Mouse (Mus musculus): ENCODE results near the gene Morn4. TPM values are rescaled to one million over a fixed set of nuclear protein-coding genes. Genes with fewer than 3 reads are reported as not detected.

Gene Morn4
- 42.8 and 48.9 TPM in 2 replicates for polyA plus RNA-seq (2014; fragmentation: Nextera tagmentation; extraction: Ambion mirVana)

DNA sequence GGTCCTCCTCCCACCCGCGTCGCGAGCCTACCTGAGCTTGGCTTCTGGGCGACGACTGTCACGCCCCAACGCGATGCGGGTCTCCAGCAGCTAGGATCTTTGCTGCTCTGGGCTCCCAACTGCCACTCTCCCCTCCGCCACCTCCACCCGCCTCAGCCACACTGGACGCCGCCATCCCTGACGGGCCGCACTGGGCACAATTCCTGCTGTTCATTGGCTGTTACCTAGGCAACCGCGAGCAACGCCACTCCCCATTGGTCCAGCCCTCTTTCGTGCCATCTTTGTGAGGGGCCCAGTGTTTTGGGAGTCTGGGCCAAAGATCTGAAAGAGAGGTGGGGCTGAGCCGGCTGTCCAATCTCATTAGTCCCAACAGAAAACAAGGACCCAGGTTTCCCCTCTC is at the start of gene Morn4:
Gene Morn4 (minus strand): TSS at position 192 of the 400 bp plus-strand sequence.
- Histone ChIP-seq H3K9ac (replicated peaks; ENCODE audit: low read length) (peak within 1 kb of the TSS; percentile 51), H3K4me1 (ENCODE audit: control insufficient read depth, insufficient read depth, low read length) (peaks cover under 1% of the 10 kb centered on the region; the same call in 1 of the 2 replicates), H3K27me3 (ENCODE audit: control insufficient read depth, insufficient read depth, low read length) (no peaks in the 10 kb centered on the region), H3K36me3 (replicated peaks; ENCODE audit: control insufficient read depth, insufficient read depth, low read depth, low read length) (no peaks in the 10 kb centered on the region), H3K4me3 (ENCODE audit: low read depth, low read length) (peak within 1 kb of the TSS; percentile 60), H3K9me3 (replicated peaks; ENCODE audit: control insufficient read depth, low read length) (no peaks in the 10 kb centered on the region), H3K4me2 (ENCODE audit: low read depth, low read length) (peak within 1 kb of the TSS; percentile 72), H3K27ac (replicated peaks; ENCODE audit: low read depth, low read length) (no peak within 1 kb of the TSS)
- ATAC-seq (replicated peaks; ENCODE audit: insufficient number of reproducible peaks, low FRiP score, low TSS enrichment, low read depth) (peak; percentile 88), DNase-seq (ENCODE audit: low spot score) (peak; percentile 95)
- WGBS, result under 1% methylated on average over 21 of the region's 21 CpGs

GRCm38 (mm10) chr19:42135070-42135469 is 48.9 kb upstream of the Morn4 start:
- Histone ChIP-seq H3K4me1 (ENCODE audit: control insufficient read depth, insufficient read depth, low read length) (no peaks in the 10 kb centered on the region), H3K4me2 (ENCODE audit: low read depth, low read length) (no peak overlapping the region), H3K4me3 (ENCODE audit: low read depth, low read length) (no peak overlapping the region), H3K36me3 (replicated peaks; ENCODE audit: control insufficient read depth, insufficient read depth, low read depth, low read length) (no peaks in the 10 kb centered on the region), H3K27ac (replicated peaks; ENCODE audit: low read depth, low read length) (no peak overlapping the region), H3K9ac (replicated peaks; ENCODE audit: low read length) (no peak overlapping the region), H3K27me3 (ENCODE audit: control insufficient read depth, insufficient read depth, low read length) (no peaks in the 10 kb centered on the region), H3K9me3 (replicated peaks; ENCODE audit: control insufficient read depth, low read length) (no peaks in the 10 kb centered on the region)
- ATAC-seq (replicated peaks; ENCODE audit: insufficient number of reproducible peaks, low FRiP score, low TSS enrichment, low read depth) (no peak), DNase-seq (ENCODE audit: low spot score) (no peak)

DNA sequence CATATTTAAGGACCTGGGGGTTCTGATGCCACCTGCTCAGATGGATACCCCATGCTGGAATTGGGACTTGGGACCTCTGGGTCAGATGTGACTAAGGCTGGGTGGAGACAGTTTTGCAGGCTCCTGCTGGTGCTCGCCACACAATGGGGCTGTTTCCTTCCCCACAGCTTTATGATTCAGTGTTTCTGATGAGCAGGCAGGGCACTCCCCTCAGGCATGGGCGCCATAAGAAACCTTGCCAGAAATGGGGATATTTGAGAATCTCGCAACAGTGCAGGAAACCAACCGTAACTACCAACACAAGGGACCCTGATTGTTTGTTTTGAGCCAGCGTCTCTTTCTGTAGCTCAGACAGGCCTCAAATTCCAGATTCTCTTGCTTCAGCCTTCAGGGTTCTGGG is 44.9 kb upstream of the Morn4 start:
- peaks cover 4% of the 10 kb centered on the region for H3K4me1 ChIP-seq (ENCODE audit: control insufficient read depth, insufficient read depth, low read length)
- no peaks in the 10 kb centered on the region for H3K36me3 ChIP-seq (replicated peaks; ENCODE audit: control insufficient read depth, insufficient read depth, low read depth, low read length)
- ATAC-seq (replicated peaks; ENCODE audit: insufficient number of reproducible peaks, low FRiP score, low TSS enrichment, low read depth) (no peak), DNase-seq (ENCODE audit: low spot score) (no peak)
- no peaks in the 10 kb centered on the region for H3K27me3 ChIP-seq (ENCODE audit: control insufficient read depth, insufficient read depth, low read length)
- no peaks in the 10 kb centered on the region for H3K9me3 ChIP-seq (replicated peaks; ENCODE audit: control insufficient read depth, low read length)
- H3K27ac ChIP-seq (replicated peaks; ENCODE audit: low read depth, low read length), result no peak overlapping the region
- no peak overlapping the region for H3K4me2 ChIP-seq (ENCODE audit: low read depth, low read length)
- H3K9ac ChIP-seq (replicated peaks; ENCODE audit: low read length), result no peak overlapping the region
- no peak overlapping the region for H3K4me3 ChIP-seq (ENCODE audit: low read depth, low read length)
- WGBS, result 65% methylated on average over 5 of the region's 5 CpGs

DNA sequence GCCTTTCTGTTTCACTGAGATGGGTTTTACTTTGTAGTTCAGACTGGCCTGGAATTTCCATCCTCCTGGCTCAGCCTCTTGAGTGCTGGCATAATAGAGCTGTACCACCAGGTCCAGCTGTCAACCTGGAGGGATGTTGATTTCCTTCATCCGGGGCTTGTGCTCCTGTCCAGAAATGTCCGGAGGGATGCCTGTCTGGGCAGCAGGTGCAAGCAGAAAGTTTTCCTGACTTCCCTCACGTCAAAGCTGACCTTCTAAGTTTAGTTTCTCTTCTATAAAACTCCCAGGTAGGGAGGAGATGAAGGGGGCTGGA is 44.1 kb upstream of the Morn4 start:
- Histone ChIP-seq H3K9ac (replicated peaks; ENCODE audit: low read length) (no peak overlapping the region), H3K4me1 (ENCODE audit: control insufficient read depth, insufficient read depth, low read length) (peaks cover 4% of the 10 kb centered on the region), H3K36me3 (replicated peaks; ENCODE audit: control insufficient read depth, insufficient read depth, low read depth, low read length) (no peaks in the 10 kb centered on the region), H3K4me2 (ENCODE audit: low read depth, low read length) (no peak overlapping the region), H3K27me3 (ENCODE audit: control insufficient read depth, insufficient read depth, low read length) (no peaks in the 10 kb centered on the region), H3K9me3 (replicated peaks; ENCODE audit: control insufficient read depth, low read length) (no peaks in the 10 kb centered on the region), H3K4me3 (ENCODE audit: low read depth, low read length) (no peak overlapping the region), H3K27ac (replicated peaks; ENCODE audit: low read depth, low read length) (no peak overlapping the region)
- ATAC-seq (replicated peaks; ENCODE audit: insufficient number of reproducible peaks, low FRiP score, low TSS enrichment, low read depth) (no peak), DNase-seq (ENCODE audit: low spot score) (no peak)
- 67% methylated on average over 3 of the region's 3 CpGs for WGBS

DNA sequence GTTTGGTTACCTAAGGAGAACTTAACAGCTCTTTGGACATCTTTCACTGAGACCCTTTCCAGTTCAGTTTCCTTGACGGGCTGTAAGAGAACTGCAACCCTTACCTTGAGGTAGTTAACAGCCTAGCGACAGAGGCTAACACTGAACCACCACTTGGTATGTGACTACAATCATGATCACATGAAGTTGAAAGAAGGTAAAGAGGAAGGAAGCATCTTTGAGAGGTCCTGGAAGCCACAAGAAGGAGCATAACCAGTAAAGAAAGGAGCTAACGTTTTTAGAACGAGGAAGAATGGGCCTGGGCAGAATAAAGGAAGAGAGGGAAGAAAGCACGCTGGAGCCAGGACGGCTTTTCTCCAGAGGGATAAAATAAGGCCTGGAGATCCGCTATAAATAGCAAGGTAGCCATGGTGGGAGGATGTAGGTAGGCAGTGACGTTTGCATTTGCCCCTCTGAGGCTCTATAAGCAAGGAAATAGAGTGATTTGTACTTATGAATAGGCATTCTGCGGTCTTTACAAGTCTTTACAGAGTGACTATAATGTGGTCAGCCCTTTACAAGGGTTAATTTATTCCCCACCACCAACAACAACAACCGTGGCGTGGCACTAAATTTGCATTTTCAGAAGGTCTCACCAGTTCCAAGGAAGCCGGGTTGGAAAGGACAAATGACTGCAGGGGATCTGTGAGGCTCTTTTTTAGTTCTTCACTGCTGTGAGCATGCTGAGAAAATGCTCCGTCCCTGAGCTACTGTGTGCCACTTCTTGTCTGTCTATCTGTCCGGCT is 43.5 kb upstream of the Morn4 start:
- Histone ChIP-seq H3K9ac (replicated peaks; ENCODE audit: low read length) (peak overlapping the region; percentile 48), H3K4me3 (ENCODE audit: low read depth, low read length) (peak overlapping the region; percentile 60), H3K36me3 (replicated peaks; ENCODE audit: control insufficient read depth, insufficient read depth, low read depth, low read length) (no peaks in the 10 kb centered on the region), H3K4me1 (ENCODE audit: control insufficient read depth, insufficient read depth, low read length) (peaks cover 4% of the 10 kb centered on the region), H3K27ac (replicated peaks; ENCODE audit: low read depth, low read length) (peak overlapping the region; percentile 52; the same call in 1 of the 2 replicates), H3K9me3 (replicated peaks; ENCODE audit: control insufficient read depth, low read length) (no peaks in the 10 kb centered on the region), H3K4me2 (ENCODE audit: low read depth, low read length) (peak overlapping the region; percentile 91), H3K27me3 (ENCODE audit: control insufficient read depth, insufficient read depth, low read length) (no peaks in the 10 kb centered on the region)
- DNase-seq (ENCODE audit: low spot score), result no peak
- 0 out of 2 replicates have a peak, but pooled peaks have one; percentile 5 for ATAC-seq (replicated peaks; ENCODE audit: insufficient number of reproducible peaks, low FRiP score, low TSS enrichment, low read depth)
- WGBS, result 36% methylated on average over 14 of the region's 14 CpGs

GRCm38 (mm10) chr19:42128787-42129508 is 42.8 kb upstream of the Morn4 start, which contains the start of gene Avpi1:
Gene Avpi1, minus strand, starts transcription at chr19:42129059.
- H3K9me3 ChIP-seq (replicated peaks; ENCODE audit: control insufficient read depth, low read length), result no peaks in the 10 kb centered on the region
- peak; percentile 96 for ATAC-seq (replicated peaks; ENCODE audit: insufficient number of reproducible peaks, low FRiP score, low TSS enrichment, low read depth)
- no peaks in the 10 kb centered on the region for H3K27me3 ChIP-seq (ENCODE audit: control insufficient read depth, insufficient read depth, low read length)
- no peaks in the 10 kb centered on the region for H3K36me3 ChIP-seq (replicated peaks; ENCODE audit: control insufficient read depth, insufficient read depth, low read depth, low read length)
- H3K4me2 ChIP-seq (ENCODE audit: low read depth, low read length), result peak within 1 kb of the TSS; percentile 91
- under 1% methylated on average over 53 of the region's 54 CpGs for WGBS
- peaks cover 4% of the 10 kb centered on the region for H3K4me1 ChIP-seq (ENCODE audit: control insufficient read depth, insufficient read depth, low read length)
- peak within 1 kb of the TSS; percentile 52 for H3K27ac ChIP-seq (replicated peaks; ENCODE audit: low read depth, low read length)
- peak within 1 kb of the TSS; percentile 80 for H3K9ac ChIP-seq (replicated peaks; ENCODE audit: low read length)
- peak within 1 kb of the TSS; percentile 60 for H3K4me3 ChIP-seq (ENCODE audit: low read depth, low read length)
- DNase-seq (ENCODE audit: low spot score), result peak; percentile 99

DNA sequence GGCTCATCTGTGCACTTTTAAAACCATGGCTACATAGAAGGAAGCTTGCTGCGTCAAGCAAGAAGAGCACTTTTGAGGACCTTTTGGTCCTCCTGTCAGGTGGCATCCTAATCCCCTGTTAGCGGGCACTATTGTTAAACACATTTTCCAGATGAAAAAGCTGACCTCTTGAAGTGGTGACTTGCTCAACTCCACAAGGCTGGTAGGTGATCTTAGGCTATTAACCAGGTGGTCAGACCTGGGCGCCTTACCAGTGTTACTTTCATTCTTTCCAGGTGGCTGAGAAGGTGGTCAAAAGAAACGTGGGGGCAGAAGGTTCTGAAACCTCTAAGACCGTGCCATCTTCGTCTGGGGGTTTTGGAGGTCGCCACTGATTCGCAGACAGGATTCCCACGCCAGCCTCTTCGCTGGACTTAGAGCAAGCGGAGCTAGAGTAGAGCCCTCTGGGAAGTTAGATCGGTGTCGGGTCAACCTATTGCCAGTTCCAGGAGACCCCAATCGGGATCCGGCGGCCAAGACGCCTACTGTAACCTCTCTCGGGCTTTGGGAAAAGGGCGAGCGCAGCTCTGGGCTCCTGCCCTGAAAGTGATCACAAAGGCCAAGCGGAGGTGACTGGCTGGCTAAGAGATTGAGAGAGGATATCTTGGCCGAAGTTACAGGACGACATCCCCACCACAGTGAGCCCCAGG is 42.0 kb upstream of the Morn4 start:
- no peaks in the 10 kb centered on the region for H3K27me3 ChIP-seq (ENCODE audit: control insufficient read depth, insufficient read depth, low read length)
- peak overlapping the region; percentile 80 for H3K9ac ChIP-seq (replicated peaks; ENCODE audit: low read length)
- no peaks in the 10 kb centered on the region for H3K9me3 ChIP-seq (replicated peaks; ENCODE audit: control insufficient read depth, low read length)
- no peaks in the 10 kb centered on the region; the same call in 1 of the 2 replicates for H3K36me3 ChIP-seq (replicated peaks; ENCODE audit: control insufficient read depth, insufficient read depth, low read depth, low read length)
- peak overlapping the region; percentile 91 for H3K4me2 ChIP-seq (ENCODE audit: low read depth, low read length)
- ATAC-seq (replicated peaks; ENCODE audit: insufficient number of reproducible peaks, low FRiP score, low TSS enrichment, low read depth) (no peak), DNase-seq (ENCODE audit: low spot score) (peak; percentile 9)
- H3K4me1 ChIP-seq (ENCODE audit: control insufficient read depth, insufficient read depth, low read length), result peaks cover 4% of the 10 kb centered on the region
- peak overlapping the region; percentile 52 for H3K27ac ChIP-seq (replicated peaks; ENCODE audit: low read depth, low read length)
- H3K4me3 ChIP-seq (ENCODE audit: low read depth, low read length), result peak overlapping the region; percentile 60
- WGBS, result 5% methylated on average over 23 of the region's 23 CpGs
